Mouse (Mus musculus) lung, embryonic 14.5 days (tissue): ENCODE data around the gene H2-Ab1. TPM values are rescaled to one million over a fixed set of nuclear protein-coding genes. Genes with fewer than 3 reads are reported as not detected.

Experiments used
- ATAC-seq: fragments of 200-750 bp; cut with Nextera tagmentation; 2 replicates; pipeline ENCODE4 v1.8.0; 2017; ENCODE audit warnings: mild to moderate bottlenecking, moderate TSS enrichment, moderate library complexity; ENCODE audit not compliant: insufficient read depth
- DNase-seq: peaks from one replicate; pipeline ENCODE4 v3.0.0-alpha.2; 2015
- H3K27ac ChIP-seq: fragments of 300-500 bp; sonication (generic); 2 replicates; pipeline ENCODE4 v1.5.1; 2014; ENCODE audit warnings: low read depth, mild to moderate bottlenecking, moderate library complexity
- H3K27me3 ChIP-seq: fragments of 300-500 bp; sonication (generic); 2 replicates; pipeline ENCODE4 v1.6.1; 2014; ENCODE audit warnings: low read length, control low read depth; ENCODE audit not compliant: insufficient read depth
- H3K36me3 ChIP-seq: fragments of 300-500 bp; sonication (generic); 2 replicates; pipeline ENCODE4 v1.6.1; 2014; ENCODE audit warnings: control low read depth; ENCODE audit not compliant: insufficient read depth
- H3K4me1 ChIP-seq: fragments of 300-500 bp; sonication (generic); 2 replicates; pipeline ENCODE4 v1.6.1; 2014; ENCODE audit warnings: antibody characterized with exemption, control low read depth; ENCODE audit not compliant: insufficient read depth
- H3K4me2 ChIP-seq: fragments of 300-500 bp; sonication (generic); 2 replicates; pipeline ENCODE4 v1.6.1; 2014; ENCODE audit warnings: mild to moderate bottlenecking
- H3K4me3 ChIP-seq: fragments of 300-500 bp; sonication (generic); 2 replicates; pipeline ENCODE4 v1.5.1; 2014; ENCODE audit warnings: low read depth, low read length
- H3K9ac ChIP-seq: fragments of 300-500 bp; sonication (generic); 2 replicates; pipeline ENCODE4 v1.6.1; 2014
- H3K9me3 ChIP-seq: fragments of 300-500 bp; sonication (generic); 2 replicates; pipeline ENCODE4 v1.6.1; 2016; ENCODE audit warnings: low read depth, low read length, control low read depth
- CTCF ChIP-seq: IDR thresholded peaks from 2 replicates; pipeline ENCODE4 v1.5.1; 2016; ENCODE audit warnings: antibody characterized with exemption, low read depth
- WGBS: fragments of 180-500 bp; shearing (Covaris S2); extraction: QIAGEN DNeasy Blood & Tissue Kit; methylation state at CpG from one replicate; pipeline ENCODE4 v1.1.7; 2014; 5-methylcytosine and 5-hydroxymethylcytosine counted together
- polyA plus RNA-seq: library from polyadenylated mRNA; unstranded; fragments of >200 nt; fragmentation: Nextera tagmentation; extraction: Ambion mirVana; gene quantifications from 2 replicates; pipeline ENCODE4 v1.2.1, GENCODE M21; 2014

H2-Ab1 gene
- polyA plus RNA-seq, 1 experiment from 2014 or later, result 2.8 TPM

DNA sequence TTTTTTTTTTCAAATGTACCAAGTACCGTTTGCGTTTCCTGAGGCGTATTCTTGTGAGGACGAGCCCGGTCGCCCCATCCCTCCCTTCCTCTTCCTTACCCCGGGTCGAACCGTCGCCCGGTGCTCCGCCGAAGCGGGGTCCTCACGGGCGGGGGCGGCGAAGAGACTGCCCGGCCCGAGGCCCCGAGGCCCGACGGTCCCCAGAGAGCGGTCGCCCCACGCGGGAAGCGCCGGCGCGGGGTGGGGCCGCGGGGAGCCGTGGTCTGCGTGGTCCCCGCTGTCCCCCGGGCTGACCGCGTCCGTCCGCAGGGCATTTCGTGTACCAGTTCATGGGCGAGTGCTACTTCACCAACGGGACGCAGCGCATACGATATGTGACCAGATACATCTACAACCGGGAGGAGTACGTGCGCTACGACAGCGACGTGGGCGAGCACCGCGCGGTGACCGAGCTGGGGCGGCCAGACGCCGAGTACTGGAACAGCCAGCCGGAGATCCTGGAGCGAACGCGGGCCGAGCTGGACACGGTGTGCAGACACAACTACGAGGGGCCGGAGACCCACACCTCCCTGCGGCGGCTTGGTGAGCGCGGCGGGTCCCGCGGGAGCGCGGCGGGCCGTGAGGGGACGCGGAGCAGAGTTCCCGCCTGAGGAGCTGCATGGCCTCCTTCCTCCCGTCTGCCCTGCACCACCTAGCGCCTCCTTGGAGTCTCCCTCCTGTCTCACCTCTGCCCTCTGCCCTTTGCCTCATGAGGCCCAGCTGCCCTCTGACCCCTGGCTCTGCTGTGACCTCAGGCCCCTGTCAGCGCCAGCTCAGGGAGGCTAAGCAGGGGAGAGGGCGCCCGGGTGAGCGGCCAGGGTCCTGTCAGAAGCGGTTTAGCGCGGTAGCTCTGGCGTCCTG, 7.2 kb downstream of the H2-Ab1 start:
- H3K9me3 ChIP-seq, result no peaks in the 10 kb centered on the region
- H3K4me3 ChIP-seq, result peak overlapping the region; percentile 48
- no peak overlapping the region for H3K27ac ChIP-seq
- ATAC-seq (no peak), DNase-seq (peak; percentile 53)
- 1% methylated on average over 93 of the region's 93 CpGs for WGBS
- peaks cover 32% of the 10 kb centered on the region for H3K27me3 ChIP-seq
- peak overlapping the region; percentile 89 for H3K4me2 ChIP-seq
- H3K36me3 ChIP-seq, result no peaks in the 10 kb centered on the region
- no peak for TF ChIP-seq CTCF
- H3K9ac ChIP-seq, result peak overlapping the region; percentile 54
- H3K4me1 ChIP-seq, result no peaks in the 10 kb centered on the region

DNA sequence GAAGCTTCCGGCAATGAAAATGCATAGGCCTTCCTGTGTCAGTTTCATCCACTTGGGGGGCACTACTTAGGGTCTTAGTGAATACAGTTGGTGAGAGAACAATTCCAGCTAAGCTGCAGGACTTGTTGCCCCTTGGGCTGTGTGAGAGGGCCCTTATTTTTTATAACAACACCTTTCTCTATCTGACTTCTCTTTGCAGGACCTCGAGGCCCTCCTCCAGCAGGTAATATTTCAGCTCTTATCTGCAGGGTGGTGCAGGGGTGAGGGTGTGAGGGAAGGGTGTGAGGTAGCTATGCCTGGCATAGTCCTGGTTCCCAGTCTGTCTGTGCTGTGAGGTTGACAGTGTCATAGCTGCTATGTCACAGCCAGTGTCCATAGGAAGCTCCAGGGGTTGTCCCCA, 10.8 kb downstream of the H2-Ab1 start:
- TF ChIP-seq CTCF, result no peak
- peaks cover 24% of the 10 kb centered on the region for H3K27me3 ChIP-seq
- no peak for DNase-seq
- ATAC-seq, result no peak
- no peak overlapping the region for H3K9ac ChIP-seq
- no peak overlapping the region for H3K4me3 ChIP-seq
- WGBS, result 67% methylated on average over 2 of the region's 2 CpGs
- H3K9me3 ChIP-seq, result no peaks in the 10 kb centered on the region
- H3K27ac ChIP-seq, result no peak overlapping the region
- no peaks in the 10 kb centered on the region for H3K4me1 ChIP-seq
- no peaks in the 10 kb centered on the region for H3K36me3 ChIP-seq
- H3K4me2 ChIP-seq, result no peak overlapping the region

DNA sequence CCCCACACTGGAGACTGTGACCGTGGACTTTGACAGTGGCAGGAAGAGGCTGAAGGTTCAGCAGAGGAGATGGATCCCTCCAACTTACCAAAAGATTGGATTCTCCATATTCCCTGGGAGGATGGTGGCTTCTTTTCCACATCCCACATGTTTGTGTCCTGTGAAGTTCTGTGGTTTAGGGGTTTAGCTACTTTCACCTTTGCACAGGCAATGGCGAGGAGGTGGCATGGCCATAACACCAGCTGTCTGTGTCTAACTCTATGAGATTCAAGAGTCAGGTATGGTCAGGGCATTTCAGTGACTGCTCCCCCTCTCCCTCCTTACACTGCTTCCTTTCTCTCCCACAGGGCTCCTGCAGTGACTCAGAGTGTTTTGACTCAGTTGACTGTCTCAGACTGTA, 11.3 kb downstream of the H2-Ab1 start:
- H3K9ac ChIP-seq, result no peak overlapping the region
- H3K4me3 ChIP-seq, result no peak overlapping the region
- DNase-seq (no peak), ATAC-seq (no peak)
- no peak for TF ChIP-seq CTCF
- peaks cover 19% of the 10 kb centered on the region for H3K27me3 ChIP-seq
- no peaks in the 10 kb centered on the region for H3K36me3 ChIP-seq
- no peak overlapping the region for H3K27ac ChIP-seq
- WGBS, result 80% methylated on average over 2 of the region's 2 CpGs
- no peaks in the 10 kb centered on the region for H3K9me3 ChIP-seq
- no peak overlapping the region for H3K4me2 ChIP-seq
- H3K4me1 ChIP-seq, result no peaks in the 10 kb centered on the region

DNA sequence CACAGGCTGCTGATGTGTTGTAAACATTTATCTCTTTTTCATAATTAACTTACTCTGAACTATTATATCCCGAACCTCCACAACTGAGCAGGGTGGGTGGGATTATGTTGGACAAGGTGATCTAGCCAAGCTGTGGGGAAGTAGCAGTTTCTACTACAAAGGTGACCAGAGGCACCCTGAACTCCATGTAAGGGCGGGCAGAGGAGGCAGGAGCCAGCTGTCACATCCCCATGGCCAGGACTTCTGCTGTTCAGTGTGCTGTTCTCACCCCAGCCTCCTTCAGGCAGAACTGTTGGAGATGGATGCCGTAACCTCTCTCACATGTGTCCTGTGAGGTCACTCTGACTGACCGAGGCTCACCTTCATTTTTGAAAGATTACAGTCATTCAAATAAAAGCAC, 12.3 kb downstream of the H2-Ab1 start:
- H3K9me3 ChIP-seq, result no peaks in the 10 kb centered on the region
- H3K4me2 ChIP-seq, result no peak overlapping the region
- H3K27me3 ChIP-seq, result peaks cover 8% of the 10 kb centered on the region
- no peak for DNase-seq
- no peaks in the 10 kb centered on the region for H3K4me1 ChIP-seq
- ATAC-seq, result no peak
- 61% methylated on average over 4 of the region's 4 CpGs for WGBS
- H3K4me3 ChIP-seq, result no peak overlapping the region
- no peak overlapping the region for H3K9ac ChIP-seq
- H3K36me3 ChIP-seq, result no peaks in the 10 kb centered on the region
- TF ChIP-seq CTCF, result no peak
- no peak overlapping the region for H3K27ac ChIP-seq

DNA sequence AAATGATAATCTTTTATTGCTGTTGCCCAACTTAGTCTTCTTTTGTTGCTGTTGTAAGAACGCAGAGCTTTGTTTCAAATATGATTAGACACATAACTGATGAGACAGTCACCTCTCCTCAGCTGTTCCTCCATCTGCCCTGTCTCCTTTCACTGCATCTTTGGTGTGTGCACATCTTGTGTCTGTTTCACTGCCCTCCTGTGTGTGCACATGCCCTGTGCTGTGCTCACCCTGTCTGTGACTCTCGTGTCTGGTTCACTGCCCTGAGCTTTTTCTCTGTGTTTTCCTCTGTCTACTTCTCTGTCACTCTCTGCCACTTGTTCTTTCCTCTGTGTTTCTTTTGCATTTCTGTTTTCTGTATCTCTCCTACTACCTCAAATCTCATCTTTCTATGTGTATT, 12.7 kb downstream of the H2-Ab1 start:
- ATAC-seq, result no peak
- H3K9me3 ChIP-seq, result no peaks in the 10 kb centered on the region
- no peak for DNase-seq
- H3K36me3 ChIP-seq, result no peaks in the 10 kb centered on the region
- H3K4me3 ChIP-seq, result no peak overlapping the region
- no peak for TF ChIP-seq CTCF
- no peak overlapping the region for H3K4me2 ChIP-seq
- H3K4me1 ChIP-seq, result no peaks in the 10 kb centered on the region
- H3K9ac ChIP-seq, result no peak overlapping the region
- WGBS, result 81% methylated on average over 2 of the region's 2 CpGs
- H3K27me3 ChIP-seq, result peaks cover 4% of the 10 kb centered on the region
- H3K27ac ChIP-seq, result no peak overlapping the region

DNA sequence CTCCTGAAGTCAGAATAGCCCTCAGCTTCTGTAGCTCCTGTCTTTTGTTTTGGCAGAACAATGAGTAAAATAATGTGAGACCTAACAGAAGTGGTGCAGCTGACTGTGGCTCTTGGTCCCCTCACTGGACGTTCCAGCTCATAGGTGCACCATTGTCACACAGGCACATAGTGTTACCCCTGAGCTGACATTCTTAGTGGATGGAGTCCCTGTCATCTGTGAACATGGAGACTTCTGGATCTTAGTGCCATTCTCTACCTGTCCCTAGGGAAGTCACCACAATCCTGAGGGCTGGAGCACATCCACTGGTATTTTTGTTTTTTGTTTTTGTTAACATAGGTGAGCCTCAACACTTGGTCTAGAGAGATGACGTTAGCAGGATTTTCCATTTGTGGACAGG, 13.5 kb downstream of the H2-Ab1 start:
- H3K4me2 ChIP-seq, result no peak overlapping the region
- no peaks in the 10 kb centered on the region for H3K9me3 ChIP-seq
- no peak for DNase-seq
- no peak overlapping the region for H3K4me3 ChIP-seq
- no peak for ATAC-seq
- WGBS, result 65% methylated on average over 2 of the region's 2 CpGs
- no peaks in the 10 kb centered on the region for H3K36me3 ChIP-seq
- H3K27me3 ChIP-seq, result no peaks in the 10 kb centered on the region
- no peak overlapping the region for H3K9ac ChIP-seq
- H3K27ac ChIP-seq, result no peak overlapping the region
- no peaks in the 10 kb centered on the region for H3K4me1 ChIP-seq
- TF ChIP-seq CTCF, result no peak

DNA sequence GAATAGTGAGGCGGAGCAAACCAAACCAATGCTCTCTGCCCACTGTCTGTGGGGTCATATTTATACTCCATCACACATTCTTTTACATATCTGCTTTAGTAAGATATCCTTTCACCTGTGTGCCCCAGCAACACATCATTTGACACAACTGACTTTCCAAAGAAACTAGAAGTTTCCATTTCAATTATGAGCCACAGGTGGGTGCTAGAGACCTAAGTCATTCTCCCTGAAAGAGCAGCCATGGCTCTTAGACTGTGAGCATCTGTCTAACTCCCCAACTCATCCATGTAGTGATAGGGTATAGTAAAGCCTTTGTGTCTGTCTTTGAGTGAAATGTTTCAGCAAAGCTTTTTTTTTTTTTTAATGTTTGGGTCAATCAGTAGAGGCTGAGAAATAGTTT, 14.6 kb downstream of the H2-Ab1 start:
- H3K36me3 ChIP-seq, result no peaks in the 10 kb centered on the region
- no peaks in the 10 kb centered on the region for H3K9me3 ChIP-seq
- WGBS, result 88% methylated on average over 1 of the region's 1 CpGs
- no peak overlapping the region for H3K4me3 ChIP-seq
- no peak overlapping the region for H3K27ac ChIP-seq
- H3K27me3 ChIP-seq, result no peaks in the 10 kb centered on the region
- no peak for TF ChIP-seq CTCF
- no peak for DNase-seq
- ATAC-seq, result no peak
- H3K9ac ChIP-seq, result no peak overlapping the region
- H3K4me2 ChIP-seq, result no peak overlapping the region
- H3K4me1 ChIP-seq, result no peaks in the 10 kb centered on the region
